Mouse (Mus musculus): ENCODE results near the gene Mettl7a2. TPM values are rescaled to one million over a fixed set of nuclear protein-coding genes. Genes with fewer than 3 reads are reported as not detected.
"Not testable (repeated sequence)": the region's sequence is repeated elsewhere in the genome, so short reads cannot be mapped to it uniquely, and the experiment has no call there.

Mettl7a2 gene
- polyA plus RNA-seq, 1 experiment from 2014 or later: not detected

DNA sequence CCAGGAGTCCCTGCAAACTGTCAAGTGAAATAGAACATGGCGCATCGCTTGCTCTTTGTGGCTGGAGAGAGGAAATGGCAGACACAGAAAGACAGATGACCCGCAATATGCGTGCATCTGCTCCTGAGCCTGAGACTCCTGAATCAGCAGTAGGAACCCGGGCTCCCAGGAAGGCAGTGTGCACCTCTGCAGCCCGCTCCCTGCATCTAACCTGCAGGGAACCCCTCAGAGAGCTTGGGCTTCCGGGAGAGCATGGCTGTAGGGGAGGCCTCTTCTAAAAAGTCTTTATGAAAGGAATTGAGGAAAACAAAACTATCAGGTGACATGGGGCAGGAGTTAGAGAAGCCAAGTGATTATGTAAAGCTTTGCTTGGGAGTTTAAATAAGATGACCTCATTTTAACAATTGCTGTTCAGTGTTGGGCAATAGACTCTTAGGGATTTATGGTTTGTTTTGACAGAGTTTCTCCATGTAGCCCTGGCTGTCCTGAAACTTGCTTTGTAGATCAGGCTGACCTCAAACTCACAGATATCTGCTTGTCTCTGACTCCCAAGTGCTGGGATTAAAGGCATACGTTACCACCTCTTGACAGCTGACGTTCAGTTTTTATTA lies 32.6 kb upstream of the Mettl7a2 start:
- Histone ChIP-seq H3K9ac (no peak overlapping the region), H3K36me3 (no peaks in the 10 kb centered on the region), H3K4me2 (replicated peaks) (no peak overlapping the region), H3K27ac (replicated peaks) (peak overlapping the region; percentile 1; the same call in 1 of the 2 replicates), H3K9me3 (replicated peaks) (no peaks in the 10 kb centered on the region), H3K27me3 (no peaks in the 10 kb centered on the region), H3K4me1 (peaks cover 5% of the 10 kb centered on the region; the same call in 1 of the 2 replicates), H3K4me3 (replicated peaks) (no peak overlapping the region)
- 66% methylated on average over 9 of the region's 9 CpGs for WGBS
- no peak for ATAC-seq (ENCODE audit: insufficient number of reproducible peaks, low FRiP score, low TSS enrichment, low read depth)

DNA sequence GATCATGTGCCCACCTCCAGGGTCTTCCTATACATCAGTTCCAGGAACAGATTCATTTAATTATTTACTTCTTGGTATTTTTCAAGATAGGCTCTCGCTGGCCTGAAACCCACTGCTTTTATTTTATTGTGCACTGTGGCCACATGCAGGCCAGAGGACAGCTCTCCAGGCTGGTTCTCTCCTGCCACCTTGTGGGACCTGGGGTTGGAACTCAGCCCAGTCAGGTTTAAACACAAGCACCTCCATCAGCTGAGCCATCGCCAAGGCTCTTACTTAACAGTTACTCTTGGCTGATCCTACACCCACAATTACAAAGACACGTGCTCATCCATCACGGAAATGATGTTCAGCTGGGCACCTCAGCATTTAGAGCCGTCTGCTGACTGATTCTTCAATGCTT lies 31.9 kb upstream of the Mettl7a2 start:
- WGBS: 56% methylated on average over 5 of the region's 5 CpGs
- Histone ChIP-seq H3K4me3 (replicated peaks) (no peak overlapping the region), H3K27ac (replicated peaks) (peak overlapping the region; percentile 1; the same call in 1 of the 2 replicates), H3K36me3 (no peaks in the 10 kb centered on the region), H3K9ac (no peak overlapping the region), H3K4me1 (peaks cover 5% of the 10 kb centered on the region; the same call in 1 of the 2 replicates), H3K27me3 (no peaks in the 10 kb centered on the region), H3K9me3 (replicated peaks) (no peaks in the 10 kb centered on the region), H3K4me2 (replicated peaks) (no peak overlapping the region)
- no peak for ATAC-seq (ENCODE audit: insufficient number of reproducible peaks, low FRiP score, low TSS enrichment, low read depth)

DNA sequence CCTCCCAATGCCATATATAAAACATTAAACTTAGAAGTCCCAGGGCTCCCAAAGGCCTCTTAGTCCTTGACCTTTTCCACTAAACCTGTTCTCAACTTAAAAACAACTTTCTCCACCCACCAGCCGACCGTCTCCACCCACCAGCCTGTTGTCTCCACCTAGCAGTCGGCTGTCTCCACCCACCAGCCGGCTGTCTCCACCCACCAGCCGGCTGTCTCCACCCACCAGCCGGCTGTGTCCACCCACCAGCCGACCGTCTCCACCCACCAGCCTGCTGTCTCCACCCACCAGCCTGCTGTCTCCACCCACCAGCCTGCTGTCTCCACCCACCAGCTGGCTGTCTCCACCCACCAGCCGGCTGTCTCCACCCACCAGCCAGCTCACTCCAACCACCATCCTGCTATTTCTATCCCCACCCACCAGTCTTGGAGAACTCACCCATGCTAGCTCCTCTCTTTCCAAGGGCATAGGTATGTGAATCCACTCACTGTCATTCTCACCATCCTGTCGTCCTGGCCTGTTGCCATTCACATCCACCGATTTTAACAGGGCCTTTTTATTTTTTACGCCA lies 28.9 kb upstream of the Mettl7a2 start:
- Histone ChIP-seq H3K27ac (replicated peaks) (no peak overlapping the region), H3K4me1 (peaks cover 5% of the 10 kb centered on the region; the same call in 1 of the 2 replicates), H3K4me3 (replicated peaks) (no peak overlapping the region), H3K9me3 (replicated peaks) (no peaks in the 10 kb centered on the region), H3K36me3 (no peaks in the 10 kb centered on the region), H3K9ac (no peak overlapping the region), H3K4me2 (replicated peaks) (no peak overlapping the region), H3K27me3 (no peaks in the 10 kb centered on the region)
- no peak for ATAC-seq (ENCODE audit: insufficient number of reproducible peaks, low FRiP score, low TSS enrichment, low read depth)
- 71% methylated on average over 12 of the region's 12 CpGs for WGBS

DNA sequence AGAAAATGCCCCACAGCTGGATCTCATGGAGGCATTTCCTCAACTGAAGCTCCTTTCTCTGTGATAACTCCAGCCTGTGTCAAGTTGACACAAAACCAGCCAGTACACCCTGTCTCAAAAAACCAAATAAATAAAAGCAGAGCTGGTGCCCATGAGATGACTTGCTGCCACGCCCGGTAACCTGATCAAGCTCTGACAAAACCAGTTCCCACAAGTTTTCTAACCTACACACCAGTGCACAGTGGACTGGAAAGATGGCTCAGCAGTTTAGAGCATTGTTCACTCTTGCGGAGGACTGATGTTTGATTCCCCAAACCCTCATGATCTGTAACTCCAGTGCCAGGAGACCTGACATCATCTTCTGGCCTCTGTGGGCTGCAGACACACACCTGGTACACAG lies 27.8 kb upstream of the Mettl7a2 start:
- H3K4me1 ChIP-seq: peaks cover under 1% of the 10 kb centered on the region; the same call in 1 of the 2 replicates
- ATAC-seq (ENCODE audit: insufficient number of reproducible peaks, low FRiP score, low TSS enrichment, low read depth): 0 out of 2 replicates have a peak, but pooled peaks have one; percentile 24
- no peaks in the 10 kb centered on the region for H3K36me3 ChIP-seq
- WGBS: 64% methylated on average over 3 of the region's 3 CpGs
- H3K9me3 ChIP-seq (replicated peaks): no peaks in the 10 kb centered on the region
- no peak overlapping the region for H3K4me3 ChIP-seq (replicated peaks)
- H3K9ac ChIP-seq: no peak overlapping the region
- no peaks in the 10 kb centered on the region for H3K27me3 ChIP-seq
- no peak overlapping the region for H3K4me2 ChIP-seq (replicated peaks)
- peak overlapping the region; percentile 17; the same call in 1 of the 2 replicates for H3K27ac ChIP-seq (replicated peaks)

DNA sequence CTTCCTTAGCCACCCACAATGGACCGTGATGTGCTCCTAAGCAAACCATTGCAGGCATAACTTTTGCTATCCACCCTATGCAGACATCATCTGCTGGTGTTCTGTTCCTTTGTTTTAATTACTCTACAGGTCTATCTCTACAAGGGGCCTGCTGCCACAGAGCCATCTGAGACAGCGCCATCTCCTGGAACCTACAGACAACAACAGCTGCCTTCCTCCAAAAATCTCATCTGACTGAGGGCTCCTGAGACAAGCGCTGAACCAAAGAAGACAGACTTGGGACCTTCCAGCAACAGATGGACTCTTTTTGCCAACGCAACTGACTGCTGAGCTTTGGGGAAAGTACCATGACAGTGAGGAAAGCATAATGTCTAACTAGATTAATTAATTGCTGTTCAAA lies 24.9 kb upstream of the Mettl7a2 start:
- not testable (repeated sequence) for H3K9ac ChIP-seq; H3K27ac ChIP-seq (replicated peaks); H3K4me2 ChIP-seq (replicated peaks); H3K27me3 ChIP-seq; H3K4me3 ChIP-seq (replicated peaks); H3K36me3 ChIP-seq; ATAC-seq (ENCODE audit: insufficient number of reproducible peaks, low FRiP score, low TSS enrichment, low read depth); H3K4me1 ChIP-seq; H3K9me3 ChIP-seq (replicated peaks)
- WGBS: 76% methylated on average over 4 of the region's 4 CpGs

DNA sequence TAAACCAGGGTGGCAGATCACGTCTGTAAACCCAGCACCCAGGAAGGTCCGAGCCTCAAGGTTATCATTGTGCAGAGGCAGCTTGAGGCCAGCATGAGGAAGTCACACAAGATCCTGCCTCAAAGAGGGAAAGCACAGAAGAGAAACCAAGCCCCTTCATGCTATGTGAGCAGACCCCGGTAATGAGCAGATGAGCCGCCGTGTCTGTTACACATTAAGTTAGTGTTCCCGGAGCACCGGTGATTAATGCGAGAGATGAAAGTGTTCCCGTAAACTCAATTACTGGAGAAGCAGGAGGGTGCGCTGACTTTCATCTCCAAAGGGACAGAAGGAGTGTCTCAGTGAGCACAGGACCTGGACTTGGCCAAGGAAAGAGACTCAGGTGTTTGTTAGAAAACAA lies 23.7 kb upstream of the Mettl7a2 start:
- not testable (repeated sequence) for H3K9me3 ChIP-seq (replicated peaks); H3K4me3 ChIP-seq (replicated peaks); H3K36me3 ChIP-seq; ATAC-seq (ENCODE audit: insufficient number of reproducible peaks, low FRiP score, low TSS enrichment, low read depth); H3K4me2 ChIP-seq (replicated peaks); H3K27me3 ChIP-seq; H3K9ac ChIP-seq; H3K27ac ChIP-seq (replicated peaks); H3K4me1 ChIP-seq
- WGBS: 31% methylated on average over 10 of the region's 10 CpGs

DNA sequence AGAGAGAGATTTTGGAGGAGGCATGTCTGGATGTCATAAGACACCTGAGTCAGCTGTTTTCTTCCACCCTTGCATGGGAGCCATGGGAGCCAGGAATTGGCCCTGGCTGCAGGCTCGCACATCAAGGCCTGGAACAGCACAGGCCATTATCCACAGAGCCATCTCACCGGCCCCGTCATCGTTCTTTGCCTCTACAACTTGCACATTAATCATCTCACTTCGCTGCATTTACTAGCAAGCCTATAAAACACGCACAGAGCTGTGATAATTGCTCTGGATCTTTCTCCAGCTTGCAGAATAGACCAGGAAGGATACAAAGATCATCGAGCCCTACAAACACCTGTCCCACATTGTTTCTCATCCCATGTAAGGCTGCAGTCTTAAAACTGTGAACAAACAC lies 22.3 kb upstream of the Mettl7a2 start:
- H3K4me1 ChIP-seq: no peaks in the 10 kb centered on the region
- no peak overlapping the region for H3K9ac ChIP-seq
- ATAC-seq (ENCODE audit: insufficient number of reproducible peaks, low FRiP score, low TSS enrichment, low read depth): no peak
- H3K27me3 ChIP-seq: no peaks in the 10 kb centered on the region
- H3K4me3 ChIP-seq (replicated peaks): no peak overlapping the region
- no peak overlapping the region for H3K27ac ChIP-seq (replicated peaks)
- H3K36me3 ChIP-seq: no peaks in the 10 kb centered on the region
- 84% methylated on average over 7 of the region's 7 CpGs for WGBS
- no peaks in the 10 kb centered on the region for H3K9me3 ChIP-seq (replicated peaks)
- no peak overlapping the region for H3K4me2 ChIP-seq (replicated peaks)

DNA sequence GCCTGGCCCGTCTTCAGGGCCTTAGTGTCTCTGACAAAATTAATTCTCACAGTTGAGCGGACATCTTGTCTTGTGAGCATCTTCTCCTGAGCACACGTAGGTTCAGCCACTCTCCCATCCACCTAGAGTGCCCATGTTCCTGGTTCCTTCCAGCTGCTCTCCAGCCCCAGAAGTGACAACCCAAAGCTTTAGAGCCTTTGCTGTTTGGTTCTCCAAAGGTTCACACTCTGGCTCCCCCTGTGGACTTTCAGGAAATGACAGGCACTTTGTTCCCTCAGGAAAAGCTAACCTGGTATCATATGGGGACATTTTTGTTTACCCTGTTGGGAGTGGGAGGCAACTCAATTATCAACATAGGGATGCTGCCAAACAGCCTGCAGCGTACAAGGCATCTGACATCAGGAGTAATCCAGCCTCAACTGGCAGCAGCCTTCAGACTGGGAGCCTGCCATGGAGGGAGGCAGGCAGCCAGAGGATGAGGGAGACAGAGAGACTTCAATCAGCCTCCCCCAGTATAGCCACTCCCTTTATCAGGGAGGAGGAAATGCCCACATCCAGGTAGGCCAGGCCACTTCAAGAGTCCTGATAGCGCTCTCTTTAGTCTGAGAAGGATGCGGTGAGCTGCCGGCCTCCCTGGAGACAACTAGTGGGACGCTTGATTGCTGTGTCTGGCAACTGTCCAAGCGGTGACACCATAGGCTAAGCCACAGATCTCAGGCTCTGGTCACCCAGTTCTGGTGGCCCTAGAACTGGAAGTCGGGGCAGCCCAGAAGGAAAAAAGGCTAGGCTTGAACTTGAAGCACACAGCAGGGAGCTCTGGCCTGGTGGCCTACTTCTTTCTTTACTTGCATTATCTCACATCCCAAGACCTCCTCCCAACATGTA lies 20.7 kb upstream of the Mettl7a2 start:
- not testable (repeated sequence) for H3K4me1 ChIP-seq; H3K27me3 ChIP-seq; H3K27ac ChIP-seq (replicated peaks); H3K4me2 ChIP-seq (replicated peaks); H3K9me3 ChIP-seq (replicated peaks); H3K4me3 ChIP-seq (replicated peaks); H3K9ac ChIP-seq; H3K36me3 ChIP-seq
- peak; percentile 41; the same call in 1 of the 2 replicates for ATAC-seq (ENCODE audit: insufficient number of reproducible peaks, low FRiP score, low TSS enrichment, low read depth)
- 30% methylated on average over 3 of the region's 10 CpGs for WGBS

DNA sequence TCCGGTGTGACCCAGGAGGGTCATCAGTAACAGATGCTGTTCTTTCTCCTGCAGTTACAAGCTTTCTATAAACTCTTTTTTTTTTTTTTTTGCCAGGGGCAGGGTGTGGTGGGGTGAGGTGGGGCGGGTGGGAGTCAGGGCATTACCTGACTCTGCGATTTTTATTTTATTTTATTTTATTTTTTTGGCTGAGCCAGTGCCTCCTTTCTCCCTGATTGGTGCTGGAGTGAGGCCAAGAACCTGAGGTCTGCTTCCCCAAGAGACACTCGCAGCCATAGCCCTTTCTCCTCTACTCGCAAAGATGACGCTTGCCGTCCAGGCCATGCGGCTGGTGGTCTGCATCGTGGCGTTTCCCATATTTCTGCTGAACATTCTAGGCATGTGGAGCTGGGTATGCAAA lies 18.4 kb upstream of the Mettl7a2 start, which contains the start of gene Mettl7a3:
TSS of gene Mettl7a3 (plus strand) at position 301 of the 400 bp plus-strand sequence.
- Histone ChIP-seq H3K4me3 (replicated peaks) (no peak within 1 kb of the TSS), H3K4me1 (no peaks in the 10 kb centered on the region), H3K9me3 (replicated peaks) (no peaks in the 10 kb centered on the region), H3K36me3 (no peaks in the 10 kb centered on the region), H3K9ac (no peak within 1 kb of the TSS), H3K27me3 (no peaks in the 10 kb centered on the region), H3K27ac (replicated peaks) (no peak within 1 kb of the TSS), H3K4me2 (replicated peaks) (no peak within 1 kb of the TSS)
- 53% methylated on average over 10 of the region's 10 CpGs for WGBS
- no peak for ATAC-seq (ENCODE audit: insufficient number of reproducible peaks, low FRiP score, low TSS enrichment, low read depth)

DNA sequence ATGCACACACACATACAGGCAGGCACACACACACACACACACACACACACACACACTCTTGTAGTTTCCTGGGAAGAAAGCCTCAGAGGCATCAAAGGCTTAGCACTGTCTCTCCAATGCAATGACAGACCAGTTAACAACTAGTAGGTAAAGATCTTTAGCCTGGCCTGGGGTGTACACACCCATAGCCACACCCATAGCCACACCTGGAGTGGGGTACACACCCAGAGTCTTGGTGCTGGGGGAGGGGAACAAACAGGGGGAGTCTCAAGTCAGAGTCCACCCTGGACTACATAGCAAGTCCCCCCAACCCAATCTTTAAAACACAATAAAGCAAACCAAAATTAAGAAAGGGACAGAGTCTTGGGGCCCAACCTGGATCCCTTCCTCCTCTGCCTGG lies 15.7 kb upstream of the Mettl7a2 start:
- not testable (repeated sequence) for H3K36me3 ChIP-seq; ATAC-seq (ENCODE audit: insufficient number of reproducible peaks, low FRiP score, low TSS enrichment, low read depth); H3K9me3 ChIP-seq (replicated peaks); H3K4me1 ChIP-seq; H3K9ac ChIP-seq; H3K27me3 ChIP-seq; H3K27ac ChIP-seq (replicated peaks); H3K4me3 ChIP-seq (replicated peaks); H3K4me2 ChIP-seq (replicated peaks)

DNA sequence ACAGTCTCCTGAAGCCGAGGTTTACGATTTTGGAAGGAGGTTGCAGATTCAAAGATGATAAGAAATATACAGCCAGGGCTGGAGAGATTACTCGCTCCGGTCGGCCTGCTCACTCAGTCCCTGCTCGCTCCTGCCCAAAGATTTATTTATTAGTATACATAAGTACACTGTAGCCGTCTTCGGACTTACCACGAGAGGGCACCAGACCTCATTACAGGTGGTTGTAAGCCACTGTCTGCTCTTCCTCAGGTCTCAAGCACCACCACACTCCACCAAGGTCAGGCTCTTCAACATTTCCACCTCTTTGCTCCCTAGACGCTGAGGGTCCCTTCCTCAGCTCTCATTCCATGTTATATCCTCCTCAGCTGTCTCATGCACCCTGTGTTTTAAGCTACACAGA lies 15.2 kb upstream of the Mettl7a2 start:
- not testable (repeated sequence) for H3K36me3 ChIP-seq; H3K4me3 ChIP-seq (replicated peaks); H3K4me1 ChIP-seq; H3K27ac ChIP-seq (replicated peaks); H3K9ac ChIP-seq; ATAC-seq (ENCODE audit: insufficient number of reproducible peaks, low FRiP score, low TSS enrichment, low read depth); H3K4me2 ChIP-seq (replicated peaks); H3K9me3 ChIP-seq (replicated peaks); H3K27me3 ChIP-seq
- 37% methylated on average over 10 of the region's 10 CpGs for WGBS

Measured in embryonic facial prominence, embryonic 15.5 days (tissue).